Mouse (Mus musculus): ENCODE data around the gene Nol11. TPM values are rescaled to one million over a fixed set of nuclear protein-coding genes. Genes with fewer than 3 reads are reported as not detected.

Gene Nol11
- polyA plus RNA-seq (2015; fragmentation: Nextera tagmentation; extraction: Ambion mirVana): 46.2 and 48.2 TPM in 2 replicates

DNA sequence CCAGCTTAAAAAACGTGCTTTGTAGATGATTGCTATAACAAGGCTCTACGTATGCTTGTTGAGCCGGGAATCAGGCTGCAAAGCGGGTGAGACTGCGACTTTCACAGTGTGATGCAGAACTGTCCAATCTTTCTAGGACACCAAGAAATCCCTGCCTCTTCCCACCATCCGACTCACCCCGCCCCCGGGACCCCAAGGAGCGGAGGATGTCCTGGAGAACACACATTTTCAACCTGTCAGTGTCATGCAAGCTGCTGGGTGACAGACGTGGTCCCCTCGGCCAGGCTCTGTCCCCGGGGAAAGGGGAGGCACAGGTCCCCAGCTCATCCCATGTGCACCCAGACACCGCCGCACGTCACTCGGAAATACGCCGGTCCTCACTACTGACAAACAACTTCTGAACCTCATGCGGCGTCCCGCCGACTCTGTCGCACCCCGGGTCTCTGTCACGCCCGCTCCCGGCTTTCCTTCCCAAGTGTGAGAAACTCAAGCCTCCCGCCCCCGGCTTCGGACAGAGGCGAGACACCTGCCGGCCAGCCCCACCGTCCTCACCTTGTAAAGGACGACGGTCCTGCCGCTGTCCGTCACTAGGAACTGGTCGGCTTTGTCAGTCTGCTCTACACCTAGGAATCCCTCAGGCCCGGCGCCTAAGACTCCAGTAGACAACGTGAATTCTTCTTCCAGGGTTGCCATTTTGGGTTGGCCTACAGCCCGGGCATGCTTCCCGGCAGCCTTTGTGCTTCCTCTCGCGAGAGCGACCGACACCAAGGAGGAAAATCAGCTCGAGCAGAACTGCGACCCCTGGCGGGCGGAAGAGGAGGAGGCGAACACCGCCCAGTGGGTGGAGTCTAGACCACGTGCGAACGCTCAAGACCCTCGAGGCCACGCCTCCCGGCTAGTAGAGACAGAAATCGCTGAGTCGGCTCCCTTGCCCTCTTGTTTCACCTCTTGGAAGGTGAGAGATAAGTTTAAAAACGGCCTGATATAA lies at the start of gene Nol11:
Nol11 (minus strand) TSS at position 817 of the 988 bp plus-strand sequence.
- Histone ChIP-seq H3K27me3 (ENCODE audit: control insufficient read depth, insufficient read depth, low read length) (no peaks in the 10 kb centered on the region), H3K4me2 (ENCODE audit: low read depth, low read length) (peak within 1 kb of the TSS; percentile 84), H3K27ac (ENCODE audit: low read length) (peak within 1 kb of the TSS; percentile 25; the same call in 1 of the 2 replicates), H3K36me3 (ENCODE audit: control insufficient read depth, insufficient read depth, low read length) (0 out of 2 replicates have a peak, but pooled peaks cover 5% of the 10 kb centered on the region), H3K9ac (ENCODE audit: low read length) (peak within 1 kb of the TSS; percentile 85), H3K9me3 (replicated peaks; ENCODE audit: control insufficient read depth, low read length) (no peaks in the 10 kb centered on the region), H3K4me3 (replicated peaks; ENCODE audit: low read length) (peak within 1 kb of the TSS; percentile 76), H3K4me1 (ENCODE audit: control insufficient read depth, insufficient read depth, low read length) (peaks cover 4% of the 10 kb centered on the region)
- under 1% methylated on average over 62 of the region's 62 CpGs for WGBS
- ATAC-seq (ENCODE audit: insufficient read depth, low FRiP score): peak; percentile 97

DNA sequence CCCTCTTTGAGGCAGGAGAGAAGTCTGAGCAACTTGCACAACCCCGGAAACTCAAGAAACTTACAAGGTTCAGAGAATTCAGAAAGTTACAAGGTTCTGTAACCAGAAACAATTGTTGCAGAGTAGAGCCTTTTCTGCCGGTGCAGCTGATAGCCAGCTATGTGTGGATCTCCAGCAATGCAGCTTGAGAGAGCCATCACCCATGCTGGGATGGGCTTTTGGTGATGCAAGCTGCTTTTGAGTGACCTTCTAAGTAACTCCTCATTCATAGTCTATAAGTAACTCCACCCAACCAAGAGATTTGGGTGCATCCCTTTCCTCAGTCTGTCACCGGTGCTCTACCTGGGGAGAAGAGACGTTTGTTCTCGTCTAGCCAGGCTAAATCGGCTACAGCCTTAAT lies 49.3 kb upstream of the Nol11 start:
- WGBS: 94% methylated on average over 6 of the region's 6 CpGs
- no peak for ATAC-seq (ENCODE audit: insufficient read depth, low FRiP score)
- H3K4me2 ChIP-seq (ENCODE audit: low read depth, low read length): no peak overlapping the region
- no peaks in the 10 kb centered on the region for H3K9me3 ChIP-seq (replicated peaks; ENCODE audit: control insufficient read depth, low read length)
- H3K27me3 ChIP-seq (ENCODE audit: control insufficient read depth, insufficient read depth, low read length): no peaks in the 10 kb centered on the region
- H3K4me1 ChIP-seq (ENCODE audit: control insufficient read depth, insufficient read depth, low read length): no peaks in the 10 kb centered on the region
- H3K4me3 ChIP-seq (replicated peaks; ENCODE audit: low read length): no peak overlapping the region
- H3K9ac ChIP-seq (ENCODE audit: low read length): no peak overlapping the region
- H3K36me3 ChIP-seq (ENCODE audit: control insufficient read depth, insufficient read depth, low read length): no peaks in the 10 kb centered on the region
- no peak overlapping the region for H3K27ac ChIP-seq (ENCODE audit: low read length)

DNA sequence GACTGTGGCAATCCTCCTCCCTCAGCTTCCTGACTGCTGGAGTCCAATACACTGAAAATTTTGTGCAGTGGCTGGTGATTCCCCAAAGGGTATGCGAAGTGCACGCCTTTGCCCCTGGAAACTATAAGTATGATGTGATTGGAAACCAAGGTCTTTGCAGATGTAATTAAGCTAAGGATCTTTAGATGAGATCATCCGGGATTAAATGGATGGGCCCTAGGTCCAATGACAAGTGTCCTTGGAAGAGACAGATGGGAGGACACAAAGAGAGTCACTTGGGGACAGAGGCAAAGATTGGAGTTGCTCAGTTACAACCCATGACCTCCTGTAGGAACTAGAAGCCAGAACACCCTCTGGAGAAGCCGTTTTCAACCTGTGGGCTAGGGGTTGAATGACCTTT lies 48.4 kb upstream of the Nol11 start:
- 86% methylated on average over 4 of the region's 4 CpGs for WGBS
- no peak for ATAC-seq (ENCODE audit: insufficient read depth, low FRiP score)
- H3K9ac ChIP-seq (ENCODE audit: low read length): no peak overlapping the region

DNA sequence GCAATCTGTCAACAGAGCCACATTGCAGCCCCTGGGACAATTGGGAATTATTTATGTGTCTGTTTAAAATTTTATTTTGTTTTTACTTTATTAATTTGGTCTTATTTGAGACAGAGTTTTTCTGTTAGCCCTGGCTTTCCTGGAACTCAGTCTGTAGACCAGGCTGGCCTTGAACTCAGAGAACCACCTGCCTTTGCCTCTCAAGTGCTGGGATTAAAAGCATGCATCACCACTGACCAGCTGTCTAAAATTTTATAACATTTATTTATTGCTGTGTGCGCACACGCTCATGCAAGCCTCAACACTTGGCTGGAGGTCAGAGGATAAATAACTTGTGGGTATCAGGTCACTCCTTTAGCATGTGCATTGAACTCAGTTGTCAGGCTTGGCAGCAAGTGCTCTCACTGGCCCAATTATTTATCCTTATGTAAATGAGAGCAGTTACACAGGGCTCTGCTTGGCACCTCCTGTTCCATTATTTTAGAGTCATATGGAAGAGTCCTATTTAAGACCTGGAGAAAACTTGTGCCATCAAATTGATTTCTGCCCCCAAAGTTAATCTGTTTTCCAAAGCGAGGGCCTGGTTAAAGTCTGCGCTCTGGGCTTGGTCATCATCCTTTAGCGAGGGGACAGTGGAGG lies 44.2 kb upstream of the Nol11 start:
- Histone ChIP-seq H3K4me1 (ENCODE audit: control insufficient read depth, insufficient read depth, low read length) (no peaks in the 10 kb centered on the region), H3K27ac (ENCODE audit: low read length) (no peak overlapping the region), H3K9ac (ENCODE audit: low read length) (no peak overlapping the region), H3K9me3 (replicated peaks; ENCODE audit: control insufficient read depth, low read length) (no peaks in the 10 kb centered on the region), H3K36me3 (ENCODE audit: control insufficient read depth, insufficient read depth, low read length) (no peaks in the 10 kb centered on the region), H3K4me2 (ENCODE audit: low read depth, low read length) (no peak overlapping the region), H3K27me3 (ENCODE audit: control insufficient read depth, insufficient read depth, low read length) (no peaks in the 10 kb centered on the region), H3K4me3 (replicated peaks; ENCODE audit: low read length) (no peak overlapping the region)
- ATAC-seq (ENCODE audit: insufficient read depth, low FRiP score): no peak
- 87% methylated on average over 5 of the region's 5 CpGs for WGBS

More for the DNA sequence above, 48.4 kb upstream of the Nol11 start:
- Histone ChIP-seq H3K4me1 (ENCODE audit: control insufficient read depth, insufficient read depth, low read length) (no peaks in the 10 kb centered on the region), H3K9me3 (replicated peaks; ENCODE audit: control insufficient read depth, low read length) (no peaks in the 10 kb centered on the region), H3K27me3 (ENCODE audit: control insufficient read depth, insufficient read depth, low read length) (no peaks in the 10 kb centered on the region), H3K36me3 (ENCODE audit: control insufficient read depth, insufficient read depth, low read length) (no peaks in the 10 kb centered on the region), H3K4me2 (ENCODE audit: low read depth, low read length) (no peak overlapping the region), H3K27ac (ENCODE audit: low read length) (no peak overlapping the region), H3K4me3 (replicated peaks; ENCODE audit: low read length) (no peak overlapping the region)

DNA sequence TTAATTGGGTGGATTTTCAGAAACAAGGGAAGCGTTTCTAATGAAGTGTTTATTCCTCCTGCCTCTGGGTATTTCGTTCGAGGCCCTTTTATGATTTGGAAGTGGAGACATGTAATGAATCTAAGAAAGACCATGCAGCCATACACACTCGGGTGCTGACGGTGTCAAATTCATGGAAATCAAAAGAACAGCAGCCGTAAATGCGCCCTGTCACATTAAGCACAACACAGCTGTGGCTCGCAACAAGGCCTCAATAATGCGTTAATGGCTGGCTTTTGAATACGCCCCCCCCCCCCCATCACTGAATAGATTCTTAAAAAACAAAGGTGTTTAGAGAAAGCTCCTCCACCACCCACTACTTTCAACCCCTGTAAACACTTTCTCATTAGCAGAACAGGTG lies 40.9 kb upstream of the Nol11 start:
- Histone ChIP-seq H3K4me3 (replicated peaks; ENCODE audit: low read length) (no peak overlapping the region), H3K4me2 (ENCODE audit: low read depth, low read length) (no peak overlapping the region), H3K36me3 (ENCODE audit: control insufficient read depth, insufficient read depth, low read length) (no peaks in the 10 kb centered on the region), H3K9ac (ENCODE audit: low read length) (no peak overlapping the region), H3K27ac (ENCODE audit: low read length) (no peak overlapping the region), H3K4me1 (ENCODE audit: control insufficient read depth, insufficient read depth, low read length) (no peaks in the 10 kb centered on the region), H3K9me3 (replicated peaks; ENCODE audit: control insufficient read depth, low read length) (no peaks in the 10 kb centered on the region), H3K27me3 (ENCODE audit: control insufficient read depth, insufficient read depth, low read length) (no peaks in the 10 kb centered on the region)
- no peak for ATAC-seq (ENCODE audit: insufficient read depth, low FRiP score)
- WGBS: 61% methylated on average over 10 of the region's 10 CpGs

DNA sequence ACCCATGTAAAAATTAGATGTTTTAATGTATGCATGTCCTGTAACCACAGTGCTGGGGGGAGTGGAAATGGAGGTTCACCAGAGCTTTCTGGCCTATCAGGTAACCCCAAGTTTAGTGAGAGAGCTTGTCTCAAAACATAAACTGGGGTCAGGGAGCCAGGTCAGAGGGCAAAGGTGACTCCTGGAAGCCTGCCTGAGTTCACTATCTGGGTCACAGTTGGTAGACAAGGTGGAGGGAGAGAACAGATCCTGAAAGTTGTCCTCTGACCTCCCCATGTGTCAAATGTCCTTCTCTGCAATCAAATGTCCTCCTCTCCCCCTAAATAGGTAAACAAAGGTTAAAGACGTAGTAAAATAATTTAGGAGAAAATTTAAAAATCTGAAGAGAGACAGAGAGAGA lies 37.2 kb upstream of the Nol11 start:
- Histone ChIP-seq H3K27me3 (ENCODE audit: control insufficient read depth, insufficient read depth, low read length) (no peaks in the 10 kb centered on the region), H3K36me3 (ENCODE audit: control insufficient read depth, insufficient read depth, low read length) (no peaks in the 10 kb centered on the region), H3K4me3 (replicated peaks; ENCODE audit: low read length) (no peak overlapping the region), H3K9ac (ENCODE audit: low read length) (no peak overlapping the region), H3K9me3 (replicated peaks; ENCODE audit: control insufficient read depth, low read length) (no peaks in the 10 kb centered on the region), H3K27ac (ENCODE audit: low read length) (no peak overlapping the region), H3K4me2 (ENCODE audit: low read depth, low read length) (no peak overlapping the region), H3K4me1 (ENCODE audit: control insufficient read depth, insufficient read depth, low read length) (no peaks in the 10 kb centered on the region)
- 76% methylated on average over 1 of the region's 1 CpGs for WGBS
- ATAC-seq (ENCODE audit: insufficient read depth, low FRiP score): no peak

DNA sequence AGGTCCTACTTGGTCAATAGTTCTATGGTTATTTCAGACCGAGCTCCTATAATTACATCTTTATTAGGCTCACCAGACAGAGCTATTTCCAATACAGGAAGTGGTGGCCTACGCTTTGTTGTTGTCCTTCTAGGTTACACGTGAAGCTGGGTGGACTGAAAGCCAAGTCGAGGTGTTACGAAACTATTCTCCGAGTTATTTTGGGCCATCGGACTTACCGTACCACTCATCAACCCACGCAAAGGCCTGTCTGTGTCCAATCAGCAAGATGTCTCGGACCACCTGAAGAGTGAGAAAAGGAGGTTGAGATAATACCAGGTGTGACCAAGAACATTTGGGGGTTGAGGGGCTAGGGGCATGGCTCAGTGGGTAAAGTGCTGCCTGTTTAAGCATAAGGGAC lies 36.8 kb upstream of the Nol11 start:
- H3K36me3 ChIP-seq (ENCODE audit: control insufficient read depth, insufficient read depth, low read length): no peaks in the 10 kb centered on the region
- H3K9ac ChIP-seq (ENCODE audit: low read length): no peak overlapping the region
- H3K27ac ChIP-seq (ENCODE audit: low read length): no peak overlapping the region
- ATAC-seq (ENCODE audit: insufficient read depth, low FRiP score): no peak
- WGBS: 89% methylated on average over 10 of the region's 10 CpGs
- H3K9me3 ChIP-seq (replicated peaks; ENCODE audit: control insufficient read depth, low read length): no peaks in the 10 kb centered on the region
- no peaks in the 10 kb centered on the region for H3K27me3 ChIP-seq (ENCODE audit: control insufficient read depth, insufficient read depth, low read length)
- H3K4me1 ChIP-seq (ENCODE audit: control insufficient read depth, insufficient read depth, low read length): no peaks in the 10 kb centered on the region
- H3K4me2 ChIP-seq (ENCODE audit: low read depth, low read length): no peak overlapping the region
- no peak overlapping the region for H3K4me3 ChIP-seq (replicated peaks; ENCODE audit: low read length)

DNA sequence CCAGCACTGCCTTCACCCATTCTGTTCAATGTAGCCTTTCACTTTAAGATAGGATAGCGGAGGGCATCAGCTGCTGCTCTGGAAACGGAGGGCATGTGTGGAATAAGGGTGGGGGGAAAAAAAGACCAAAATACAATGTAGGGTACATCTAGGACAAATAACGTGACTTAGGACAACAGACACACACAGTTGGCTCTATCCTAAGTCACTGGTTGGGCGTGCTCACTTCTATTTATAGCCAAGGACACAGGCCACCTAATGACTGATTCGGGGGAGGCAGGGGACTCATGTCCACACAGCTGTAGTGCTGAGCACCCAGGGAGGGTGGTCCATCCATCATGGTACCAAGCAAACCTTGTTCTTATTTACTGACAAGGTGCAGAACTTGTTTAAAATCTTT lies 36.1 kb upstream of the Nol11 start:
- Histone ChIP-seq H3K36me3 (ENCODE audit: control insufficient read depth, insufficient read depth, low read length) (no peaks in the 10 kb centered on the region), H3K27ac (ENCODE audit: low read length) (no peak overlapping the region), H3K9ac (ENCODE audit: low read length) (no peak overlapping the region), H3K9me3 (replicated peaks; ENCODE audit: control insufficient read depth, low read length) (no peaks in the 10 kb centered on the region), H3K4me2 (ENCODE audit: low read depth, low read length) (no peak overlapping the region), H3K4me3 (replicated peaks; ENCODE audit: low read length) (no peak overlapping the region), H3K4me1 (ENCODE audit: control insufficient read depth, insufficient read depth, low read length) (no peaks in the 10 kb centered on the region), H3K27me3 (ENCODE audit: control insufficient read depth, insufficient read depth, low read length) (no peaks in the 10 kb centered on the region)
- 75% methylated on average over 5 of the region's 5 CpGs for WGBS
- ATAC-seq (ENCODE audit: insufficient read depth, low FRiP score): no peak

DNA sequence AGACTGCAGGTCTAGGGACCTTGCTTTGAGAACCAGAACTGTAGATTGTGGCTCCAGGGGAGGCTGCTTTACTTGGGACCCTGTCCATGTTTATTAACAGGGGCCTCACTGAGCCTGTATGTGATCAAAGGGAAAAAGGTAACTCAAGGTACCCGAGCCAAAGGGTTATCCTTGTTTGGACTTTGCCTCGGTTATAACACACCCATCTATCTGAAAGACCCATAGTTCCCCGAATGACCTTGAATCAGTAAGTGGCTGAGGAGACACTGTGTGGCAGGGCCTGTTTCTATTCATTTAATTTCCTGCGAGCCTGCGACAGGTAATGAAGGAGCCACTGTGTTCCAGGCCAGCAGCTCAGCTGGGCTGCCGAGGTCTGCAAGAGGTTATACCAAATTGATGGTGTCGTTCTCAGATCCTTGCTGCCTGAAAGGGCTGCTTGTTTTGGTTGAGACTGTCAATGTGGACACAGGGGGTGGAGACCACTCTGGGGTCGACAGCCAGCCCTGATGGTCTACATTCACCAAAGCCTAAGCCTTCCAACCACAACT lies 34.6 kb upstream of the Nol11 start:
- H3K36me3 ChIP-seq (ENCODE audit: control insufficient read depth, insufficient read depth, low read length): no peaks in the 10 kb centered on the region
- H3K4me1 ChIP-seq (ENCODE audit: control insufficient read depth, insufficient read depth, low read length): no peaks in the 10 kb centered on the region
- ATAC-seq (ENCODE audit: insufficient read depth, low FRiP score): no peak
- H3K27me3 ChIP-seq (ENCODE audit: control insufficient read depth, insufficient read depth, low read length): no peaks in the 10 kb centered on the region
- no peak overlapping the region for H3K4me3 ChIP-seq (replicated peaks; ENCODE audit: low read length)
- WGBS: 46% methylated on average over 8 of the region's 8 CpGs
- no peak overlapping the region for H3K27ac ChIP-seq (ENCODE audit: low read length)
- H3K9ac ChIP-seq (ENCODE audit: low read length): no peak overlapping the region
- H3K9me3 ChIP-seq (replicated peaks; ENCODE audit: control insufficient read depth, low read length): no peaks in the 10 kb centered on the region
- no peak overlapping the region for H3K4me2 ChIP-seq (ENCODE audit: low read depth, low read length)

Measured in stomach, embryonic 16.5 days (tissue).